Mouse (Mus musculus): ENCODE measurements around the gene Glycam1. TPM values are rescaled to one million over a fixed set of nuclear protein-coding genes. Genes with fewer than 3 reads are reported as not detected.
"Not testable (repeated sequence)": the region's sequence is repeated elsewhere in the genome, so short reads cannot be mapped to it uniquely, and the experiment has no call there.

Gene Glycam1
- polyA plus RNA-seq (2015; fragmentation: Nextera tagmentation; extraction: Ambion mirVana), result not detected in 2 replicates

- no peaks in the 10 kb centered on the region for H3K4me1 ChIP-seq
- H3K9ac ChIP-seq, result no peak within 1 kb of the TSS
- no peak within 1 kb of the TSS for H3K4me3 ChIP-seq
- H3K9me3 ChIP-seq, result no peaks in the 10 kb centered on the region
- ATAC-seq (replicated peaks), result no peak
- no peaks in the 10 kb centered on the region for H3K36me3 ChIP-seq (replicated peaks)
- no peak within 1 kb of the TSS for H3K27ac ChIP-seq
- H3K4me2 ChIP-seq, result no peak within 1 kb of the TSS
- no peaks in the 10 kb centered on the region for H3K27me3 ChIP-seq (replicated peaks)
Measured at GRCm38 (mm10) chr15:103564981-103565380, at the start of gene Glycam1. Glycam1 (minus strand) TSS chr15:103565081.

GRCm38 (mm10) chr15:103604481-103604880, 39.6 kb upstream of the Glycam1 start:
- Histone ChIP-seq H3K9me3 (no peaks in the 10 kb centered on the region), H3K4me1 (no peaks in the 10 kb centered on the region), H3K27me3 (replicated peaks) (no peaks in the 10 kb centered on the region), H3K27ac (no peak overlapping the region), H3K4me2 (no peak overlapping the region), H3K4me3 (no peak overlapping the region), H3K36me3 (replicated peaks) (no peaks in the 10 kb centered on the region), H3K9ac (no peak overlapping the region)
- ATAC-seq (replicated peaks), result no peak
- 86% methylated on average over 1 of the region's 1 CpGs for WGBS

- Histone ChIP-seq H3K36me3 (replicated peaks) (no peaks in the 10 kb centered on the region), H3K27ac (no peak overlapping the region), H3K4me1 (no peaks in the 10 kb centered on the region), H3K4me3 (no peak overlapping the region), H3K9ac (no peak overlapping the region), H3K27me3 (replicated peaks) (no peaks in the 10 kb centered on the region), H3K4me2 (no peak overlapping the region), H3K9me3 (no peaks in the 10 kb centered on the region)
- WGBS, result 88% methylated on average over 2 of the region's 2 CpGs
- ATAC-seq (replicated peaks), result no peak
Measured at GRCm38 (mm10) chr15:103590779-103591178, 25.9 kb upstream of the Glycam1 start.

- not testable (repeated sequence) for H3K4me2 ChIP-seq; H3K4me1 ChIP-seq; H3K4me3 ChIP-seq; ATAC-seq (replicated peaks); H3K9me3 ChIP-seq; H3K27ac ChIP-seq; H3K27me3 ChIP-seq (replicated peaks); H3K36me3 ChIP-seq (replicated peaks); H3K9ac ChIP-seq
- WGBS, result 91% methylated on average over 4 of the region's 4 CpGs
Measured at GRCm38 (mm10) chr15:103587752-103588151, 22.9 kb upstream of the Glycam1 start.

- no peak overlapping the region for H3K4me2 ChIP-seq
- no peak overlapping the region for H3K9ac ChIP-seq
- no peaks in the 10 kb centered on the region for H3K4me1 ChIP-seq
- H3K9me3 ChIP-seq, result no peaks in the 10 kb centered on the region
- WGBS, result 87% methylated on average over 2 of the region's 2 CpGs
- no peaks in the 10 kb centered on the region for H3K36me3 ChIP-seq (replicated peaks)
- H3K27me3 ChIP-seq (replicated peaks), result no peaks in the 10 kb centered on the region
- ATAC-seq (replicated peaks), result no peak
- H3K4me3 ChIP-seq, result no peak overlapping the region
- no peak overlapping the region for H3K27ac ChIP-seq
Measured at GRCm38 (mm10) chr15:103585876-103586275, 21.0 kb upstream of the Glycam1 start.

GRCm38 (mm10) chr15:103552096-103552690, 12.7 kb downstream of the Glycam1 start:
- no peak overlapping the region for H3K9ac ChIP-seq
- H3K4me3 ChIP-seq, result no peak overlapping the region
- ATAC-seq (replicated peaks), result peak; percentile 66; the same call in 1 of the 2 replicates
- no peaks in the 10 kb centered on the region for H3K9me3 ChIP-seq
- H3K4me2 ChIP-seq, result no peak overlapping the region
- WGBS, result 53% methylated on average over 3 of the region's 3 CpGs
- H3K27me3 ChIP-seq (replicated peaks), result no peaks in the 10 kb centered on the region
- no peak overlapping the region for H3K27ac ChIP-seq
- no peaks in the 10 kb centered on the region for H3K4me1 ChIP-seq
- no peaks in the 10 kb centered on the region for H3K36me3 ChIP-seq (replicated peaks)

- no peak for ATAC-seq (replicated peaks)
- Histone ChIP-seq H3K4me1 (no peaks in the 10 kb centered on the region), H3K4me2 (no peak overlapping the region), H3K36me3 (replicated peaks) (no peaks in the 10 kb centered on the region), H3K27me3 (replicated peaks) (no peaks in the 10 kb centered on the region), H3K9ac (no peak overlapping the region), H3K4me3 (no peak overlapping the region), H3K27ac (no peak overlapping the region), H3K9me3 (no peaks in the 10 kb centered on the region)
- 46% methylated on average over 1 of the region's 1 CpGs for WGBS
Measured at GRCm38 (mm10) chr15:103551053-103551452, 13.8 kb downstream of the Glycam1 start.

- ATAC-seq (replicated peaks), result no peak
- WGBS, result 87% methylated on average over 1 of the region's 1 CpGs
- H3K36me3 ChIP-seq (replicated peaks), result no peaks in the 10 kb centered on the region
- H3K27ac ChIP-seq, result no peak overlapping the region
- no peaks in the 10 kb centered on the region for H3K9me3 ChIP-seq
- H3K27me3 ChIP-seq (replicated peaks), result no peaks in the 10 kb centered on the region
- H3K4me3 ChIP-seq, result no peak overlapping the region
- no peak overlapping the region for H3K4me2 ChIP-seq
- no peak overlapping the region for H3K9ac ChIP-seq
- H3K4me1 ChIP-seq, result no peaks in the 10 kb centered on the region
Measured at GRCm38 (mm10) chr15:103549475-103549874, 15.4 kb downstream of the Glycam1 start.

- no peak overlapping the region for H3K4me2 ChIP-seq
Measured at GRCm38 (mm10) chr15:103547983-103548382, 16.9 kb downstream of the Glycam1 start.

GRCm38 (mm10) chr15:103542526-103542925, 22.4 kb downstream of the Glycam1 start:
- H3K4me1 ChIP-seq, result peaks cover 12% of the 10 kb centered on the region
- no peaks in the 10 kb centered on the region for H3K36me3 ChIP-seq (replicated peaks)
- ATAC-seq (replicated peaks), result no peak
- H3K4me3 ChIP-seq, result no peak overlapping the region
- no peak overlapping the region for H3K27ac ChIP-seq
- H3K9me3 ChIP-seq, result no peaks in the 10 kb centered on the region
- H3K27me3 ChIP-seq (replicated peaks), result 0 out of 2 replicates have a peak, but pooled peaks cover 3% of the 10 kb centered on the region
- no peak overlapping the region for H3K9ac ChIP-seq
- no peak overlapping the region for H3K4me2 ChIP-seq

More at GRCm38 (mm10) chr15:103547983-103548382, 16.9 kb downstream of the Glycam1 start:
- no peak overlapping the region for H3K9ac ChIP-seq
- H3K27ac ChIP-seq, result no peak overlapping the region
- no peaks in the 10 kb centered on the region for H3K27me3 ChIP-seq (replicated peaks)
- H3K4me1 ChIP-seq, result no peaks in the 10 kb centered on the region
- no peaks in the 10 kb centered on the region for H3K9me3 ChIP-seq
- no peaks in the 10 kb centered on the region for H3K36me3 ChIP-seq (replicated peaks)
- no peak for ATAC-seq (replicated peaks)
- WGBS, result 83% methylated on average over 3 of the region's 3 CpGs
- H3K4me3 ChIP-seq, result no peak overlapping the region

- H3K27me3 ChIP-seq (replicated peaks), result 0 out of 2 replicates have a peak, but pooled peaks cover 3% of the 10 kb centered on the region
- no peak overlapping the region for H3K4me3 ChIP-seq
- no peaks in the 10 kb centered on the region for H3K36me3 ChIP-seq (replicated peaks)
- WGBS, result 82% methylated on average over 1 of the region's 1 CpGs
- no peak overlapping the region for H3K27ac ChIP-seq
- H3K9me3 ChIP-seq, result no peaks in the 10 kb centered on the region
- no peak for ATAC-seq (replicated peaks)
- no peak overlapping the region for H3K4me2 ChIP-seq
- H3K9ac ChIP-seq, result no peak overlapping the region
- H3K4me1 ChIP-seq, result peaks cover 25% of the 10 kb centered on the region
Measured at GRCm38 (mm10) chr15:103540646-103541045, 24.2 kb downstream of the Glycam1 start.

GRCm38 (mm10) chr15:103539259-103539658, 25.6 kb downstream of the Glycam1 start:
- 73% methylated on average over 2 of the region's 2 CpGs for WGBS
- Histone ChIP-seq H3K4me3 (no peak overlapping the region), H3K27ac (no peak overlapping the region), H3K27me3 (replicated peaks) (0 out of 2 replicates have a peak, but pooled peaks cover 3% of the 10 kb centered on the region), H3K9me3 (no peaks in the 10 kb centered on the region), H3K9ac (no peak overlapping the region), H3K4me1 (peaks cover 31% of the 10 kb centered on the region), H3K36me3 (replicated peaks) (no peaks in the 10 kb centered on the region), H3K4me2 (no peak overlapping the region)
- ATAC-seq (replicated peaks), result no peak

- peak; percentile 90 for ATAC-seq (replicated peaks)
- Histone ChIP-seq H3K27ac (peak within 1 kb of the TSS; percentile 76), H3K4me1 (peaks cover 36% of the 10 kb centered on the region), H3K9me3 (no peaks in the 10 kb centered on the region), H3K4me3 (peak within 1 kb of the TSS; percentile 96), H3K36me3 (replicated peaks) (no peaks in the 10 kb centered on the region), H3K27me3 (replicated peaks) (0 out of 2 replicates have a peak, but pooled peaks cover 3% of the 10 kb centered on the region), H3K9ac (peak within 1 kb of the TSS; percentile 83), H3K4me2 (peak within 1 kb of the TSS; percentile 84)
- under 1% methylated on average over 36 of the region's 36 CpGs for WGBS
Measured at GRCm38 (mm10) chr15:103537822-103538213, 27.1 kb downstream of the Glycam1 start, which contains the start of gene Ppp1r1a. Ppp1r1a (minus strand) TSS chr15:103538003.

Measured in midbrain, embryonic 15.5 days (tissue).